Mouse (Mus musculus) forelimb bud, embryonic 11.5 days (tissue): Measurements from ENCODE around the gene Nme7.

Experiments
- DNase-seq: peaks from one replicate; pipeline ENCODE4 v3.0.0-alpha.2; 2012; ENCODE audit warnings: low read depth, low spot score

The Nme7 gene

DNA sequence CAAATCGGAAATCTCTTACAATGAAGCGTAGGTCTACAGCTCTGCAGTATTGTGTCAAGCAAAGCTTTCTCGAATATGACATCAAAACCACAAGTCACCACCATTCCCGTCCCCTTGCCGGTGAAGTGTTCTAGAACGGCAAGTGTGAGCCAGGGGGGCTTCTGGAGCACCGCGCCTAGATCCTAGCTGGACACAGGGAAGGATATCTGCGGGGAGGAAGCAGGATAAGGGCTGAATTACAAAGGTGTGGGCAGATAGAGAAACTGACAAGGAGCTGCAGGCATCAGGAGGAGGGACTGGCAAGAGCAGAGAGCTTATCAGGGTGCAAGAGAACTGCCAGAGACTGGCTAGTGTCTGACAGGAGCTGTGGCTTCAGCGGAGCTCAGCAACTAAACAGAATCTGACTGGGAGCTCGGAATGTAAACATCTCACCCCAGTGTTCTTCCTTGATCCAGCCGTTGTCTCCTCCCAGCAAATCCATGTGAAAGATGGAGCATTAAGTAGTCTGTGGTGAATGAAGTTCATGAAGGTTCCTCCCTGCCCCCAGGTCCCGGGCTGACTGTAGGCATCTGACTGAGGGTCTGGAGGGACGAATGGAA lies 15.7 kb downstream of the Nme7 start:
- no peak for DNase-seq

DNA sequence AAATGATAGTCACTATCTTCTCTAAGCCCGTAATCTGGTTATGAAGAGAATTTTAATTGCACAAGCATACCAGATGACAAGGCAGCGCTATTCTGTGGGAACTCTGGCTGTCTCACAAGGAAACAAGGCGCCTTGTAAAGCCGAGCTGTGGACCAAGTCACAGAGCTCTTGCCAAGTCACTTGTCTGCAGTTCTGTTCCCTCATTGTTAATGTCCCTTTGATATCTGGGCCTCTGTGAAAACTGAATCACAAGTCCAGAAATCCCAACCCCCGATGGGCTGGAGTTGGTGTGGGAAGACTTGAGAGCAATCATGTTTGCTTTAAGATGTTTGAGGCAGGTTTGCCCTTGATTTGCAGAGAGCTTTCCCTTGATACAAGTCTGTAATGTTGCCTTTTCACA lies 16.8 kb downstream of the Nme7 start:
- no peak for DNase-seq

DNA sequence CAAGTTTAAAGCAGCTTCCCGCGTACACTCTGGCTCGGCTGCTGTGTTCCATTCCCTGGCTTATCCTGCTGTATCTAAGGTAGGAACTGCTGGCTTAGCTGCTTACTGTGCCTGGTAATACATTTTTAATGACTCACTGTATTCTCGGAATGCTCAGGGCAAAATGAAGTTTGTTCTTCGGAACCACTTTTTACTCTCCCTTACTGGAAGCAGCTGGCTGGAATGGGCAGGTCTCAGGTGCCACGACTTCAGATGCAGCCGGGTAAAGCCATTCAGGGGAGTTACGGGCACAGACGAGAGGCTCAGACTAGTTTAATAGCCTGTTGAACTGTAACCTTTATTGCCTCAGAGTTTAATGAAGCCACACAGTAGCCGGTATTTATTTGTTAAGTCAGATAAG lies 17.5 kb downstream of the Nme7 start:
- DNase-seq: peak; percentile 31

DNA sequence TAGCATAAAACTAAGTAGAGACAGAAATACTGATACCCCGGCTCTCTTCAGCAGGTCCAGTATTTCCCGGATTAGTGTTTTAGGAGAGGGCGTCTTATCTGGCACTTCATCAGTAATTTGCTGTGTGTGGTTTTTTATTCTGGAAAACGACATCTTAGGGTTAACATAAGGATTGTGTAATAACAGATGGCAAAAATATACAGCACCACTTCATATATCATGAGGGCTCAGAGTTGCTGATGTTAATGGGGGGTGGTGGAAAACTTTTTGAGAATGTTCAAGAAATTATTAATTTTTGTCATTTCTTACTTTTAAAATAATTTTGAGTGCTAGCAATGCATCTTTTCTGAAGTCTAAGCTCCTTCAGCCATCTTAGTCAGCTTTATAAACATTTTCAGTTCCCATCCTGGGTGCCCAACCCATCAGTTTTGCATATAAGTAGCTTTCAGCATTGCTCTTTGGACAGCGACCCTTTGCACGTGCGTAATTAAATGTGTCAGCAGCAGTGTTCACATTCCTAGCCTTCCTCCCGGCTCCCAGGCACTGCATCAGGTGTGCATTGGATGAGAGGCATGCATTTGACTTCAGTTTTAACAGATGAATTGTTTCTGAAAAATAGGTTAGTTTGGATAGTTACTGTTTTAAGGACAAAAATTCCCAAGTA lies 19.2 kb downstream of the Nme7 start:
- DNase-seq: no peak

DNA sequence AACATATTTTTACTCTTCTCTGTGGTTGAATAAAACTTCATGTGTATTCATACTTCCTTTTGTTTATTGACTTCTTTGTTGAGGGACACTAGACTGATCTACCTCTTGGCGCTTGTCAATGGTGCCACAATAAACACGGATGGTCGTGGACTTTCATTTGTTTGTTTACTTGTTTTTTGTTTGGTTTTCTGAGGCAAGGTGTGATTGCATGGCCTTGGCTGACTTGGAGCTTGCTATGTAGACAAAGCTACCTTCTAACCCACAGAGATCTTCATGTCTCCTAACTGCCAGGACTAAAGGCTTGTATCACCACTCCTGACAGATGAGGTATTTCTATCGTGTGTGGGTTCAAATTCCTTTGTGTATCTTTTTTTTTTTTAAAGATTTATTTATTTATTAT lies 20.3 kb downstream of the Nme7 start:
- no peak for DNase-seq

DNA sequence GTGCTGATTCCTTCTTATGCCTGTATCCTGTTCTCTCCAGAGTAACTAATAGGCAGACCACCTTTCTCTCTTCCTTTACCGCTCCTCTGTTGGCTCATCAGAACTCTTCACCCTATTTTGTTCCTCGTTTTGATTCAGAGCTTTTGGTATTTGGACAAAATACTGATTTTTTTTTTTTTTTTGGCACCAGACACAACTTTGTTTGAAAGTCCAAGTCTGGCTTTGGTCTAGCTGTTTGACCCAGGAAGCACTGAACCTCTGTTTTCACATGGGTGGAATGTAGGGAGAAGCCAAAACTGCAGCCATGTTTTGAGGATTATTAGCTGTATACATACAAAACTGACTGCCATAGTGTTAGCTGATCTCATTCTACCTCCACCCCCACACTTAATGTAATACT lies 21.0 kb downstream of the Nme7 start:
- no peak for DNase-seq

DNA sequence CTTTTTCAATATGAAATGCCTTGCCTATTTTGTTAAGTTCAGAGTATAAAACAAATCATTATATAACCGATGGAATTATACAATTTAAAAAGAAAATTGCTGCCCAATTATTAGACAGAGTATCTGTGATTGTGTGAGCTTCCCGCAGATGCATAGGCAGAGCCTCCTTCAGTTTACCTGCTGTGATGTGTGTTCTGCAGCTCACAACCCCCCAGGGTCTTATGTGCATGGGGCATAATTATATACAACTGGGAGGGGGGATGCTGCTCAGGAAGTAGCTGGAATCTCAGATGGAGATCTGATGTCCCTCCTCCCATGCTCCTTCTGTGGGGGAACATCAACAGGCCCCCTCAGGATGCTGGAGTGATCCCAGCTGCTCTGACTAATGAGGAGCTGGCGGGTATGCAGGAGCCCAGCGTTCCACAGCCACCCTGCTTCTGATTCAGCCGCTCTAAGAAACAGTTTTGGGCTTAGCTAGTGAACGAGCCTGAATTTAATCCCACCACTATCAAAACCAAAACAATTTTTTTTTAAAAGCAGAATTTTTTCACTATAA lies 22.8 kb downstream of the Nme7 start:
- DNase-seq: no peak

DNA sequence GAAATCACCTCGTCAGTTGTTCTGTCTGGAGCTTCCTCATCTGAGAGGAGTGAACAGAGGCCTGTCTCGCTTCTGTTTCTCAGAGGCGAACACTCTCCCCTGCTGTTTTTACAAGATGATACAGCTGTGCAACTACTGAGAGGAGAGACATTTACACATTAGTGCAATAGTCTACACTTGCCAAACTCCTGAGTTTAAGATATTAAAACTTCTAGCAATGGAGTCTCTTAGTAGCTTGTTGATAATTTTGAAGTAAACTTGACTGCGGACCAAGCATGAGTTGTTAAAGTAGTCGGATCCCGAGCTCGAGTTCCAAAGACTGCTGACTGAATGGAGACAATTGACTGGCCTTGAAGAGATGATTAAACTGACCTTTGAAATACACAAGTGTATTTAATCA lies 23.8 kb downstream of the Nme7 start:
- DNase-seq: no peak

DNA sequence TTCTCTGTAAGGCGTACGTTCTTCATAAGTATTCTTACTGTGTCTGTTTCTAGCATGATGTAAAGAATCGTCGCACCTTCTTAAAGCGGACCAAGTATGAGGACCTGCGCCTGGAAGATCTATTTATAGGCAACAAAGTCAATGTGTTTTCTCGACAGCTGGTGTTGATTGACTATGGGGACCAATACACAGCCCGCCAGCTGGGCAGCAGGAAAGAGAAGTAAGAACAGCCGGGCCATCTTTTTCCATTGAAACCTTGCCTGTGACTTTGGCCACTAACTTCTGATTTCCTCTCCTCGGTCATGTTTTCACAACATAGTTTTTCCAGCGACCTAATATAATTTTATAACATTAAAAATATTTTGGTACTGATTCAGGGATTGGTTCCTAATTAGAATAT lies 28.6 kb downstream of the Nme7 start:
- DNase-seq: no peak

DNA sequence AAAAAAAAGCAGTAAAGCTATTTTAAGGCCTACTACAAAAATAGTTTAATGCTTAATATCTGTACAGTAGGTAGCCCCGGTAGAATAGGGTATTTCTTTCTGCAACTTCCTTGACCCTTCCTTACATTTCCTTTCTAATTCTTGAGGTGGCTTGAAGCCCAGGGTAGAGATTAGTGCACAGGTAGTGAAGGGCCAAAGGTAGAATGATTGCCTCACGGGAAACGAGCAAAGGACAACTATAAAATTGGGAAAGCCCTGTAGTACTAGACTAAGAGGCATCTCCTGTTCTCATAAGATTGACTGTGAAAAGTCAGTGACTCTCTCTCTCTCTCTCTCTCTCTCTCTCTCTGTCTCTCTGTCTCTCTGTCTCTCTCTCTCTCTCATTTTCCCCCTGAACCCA lies 31.5 kb downstream of the Nme7 start:
- no peak for DNase-seq

DNA sequence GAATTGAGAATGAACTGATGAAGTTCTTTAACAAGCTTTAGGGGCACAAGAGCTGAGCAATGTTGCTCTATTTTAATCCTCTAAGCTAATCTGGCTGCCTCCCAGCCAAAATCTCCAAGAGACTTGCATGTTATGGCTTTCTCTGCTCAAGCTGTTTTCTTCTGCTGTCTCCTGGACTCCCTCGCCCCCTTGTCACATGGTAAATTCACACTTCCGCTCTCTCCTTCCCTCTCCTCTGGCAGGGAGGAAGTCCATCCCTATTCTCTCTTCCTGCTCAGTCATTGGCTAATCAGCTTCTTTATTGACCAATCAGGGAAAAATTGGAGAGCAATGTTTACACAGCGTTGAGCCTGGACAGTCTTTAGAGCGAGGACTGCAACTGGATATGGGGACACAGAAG lies 31.9 kb downstream of the Nme7 start:
- DNase-seq: no peak

DNA sequence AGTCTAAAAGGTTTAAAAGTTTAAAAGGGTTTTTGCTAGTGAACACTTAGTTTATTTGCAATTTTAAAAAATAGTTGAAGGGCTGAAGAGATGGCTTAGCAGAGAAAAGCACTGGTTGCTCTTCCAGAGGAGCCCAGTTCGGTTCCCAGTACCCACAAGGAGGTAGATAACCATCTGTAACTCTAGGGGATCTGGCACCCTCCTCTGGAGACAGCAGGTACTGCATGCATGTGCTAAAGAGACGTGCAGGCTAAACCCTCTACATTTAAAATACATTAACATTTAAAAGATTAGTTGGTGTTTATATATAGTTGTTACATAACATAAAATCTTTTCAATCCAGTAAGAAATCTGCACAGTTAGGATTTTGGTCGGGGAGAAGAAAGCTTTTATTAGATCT lies 38.2 kb downstream of the Nme7 start:
- no peak for DNase-seq

DNA sequence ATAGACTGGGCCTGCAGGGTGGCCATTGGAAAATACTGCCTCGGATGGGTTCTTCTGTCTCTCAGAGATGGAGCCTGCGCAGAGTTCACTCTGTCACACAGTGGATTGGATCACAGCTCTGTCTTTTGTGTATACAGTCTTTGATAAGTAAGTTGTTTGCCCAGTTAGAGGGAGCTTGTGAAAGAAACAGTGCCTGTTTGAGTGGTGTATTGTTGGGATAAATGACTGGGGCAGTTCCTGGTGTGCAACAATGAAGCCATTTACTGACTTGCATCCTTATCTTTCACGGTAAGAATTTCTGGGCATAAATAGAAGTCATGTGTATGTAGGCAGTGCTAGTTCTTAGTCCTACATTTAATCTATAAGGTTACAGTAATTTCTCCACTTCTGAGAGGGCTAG lies 49.5 kb downstream of the Nme7 start:
- DNase-seq: no peak

DNA sequence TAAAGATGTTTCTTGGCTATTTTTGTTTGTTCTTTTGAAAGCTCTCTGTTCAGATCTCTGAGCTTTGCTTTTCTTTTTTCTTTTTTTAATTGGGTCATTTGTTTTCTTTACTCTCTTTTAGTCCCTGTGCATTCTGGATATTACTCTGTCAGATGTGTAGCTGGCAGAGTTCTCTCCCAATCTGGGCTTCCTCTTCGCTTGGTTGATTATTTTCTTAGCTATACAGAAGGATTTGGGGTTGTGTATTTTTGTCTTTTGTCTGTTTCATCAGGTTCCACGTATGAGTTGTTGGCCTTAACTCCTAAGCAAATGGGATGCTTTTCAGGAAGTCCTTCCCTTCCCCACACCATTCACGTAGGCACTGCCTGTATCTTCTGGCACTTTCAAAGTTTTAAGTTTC lies 54.1 kb downstream of the Nme7 start:
- no peak for DNase-seq

DNA sequence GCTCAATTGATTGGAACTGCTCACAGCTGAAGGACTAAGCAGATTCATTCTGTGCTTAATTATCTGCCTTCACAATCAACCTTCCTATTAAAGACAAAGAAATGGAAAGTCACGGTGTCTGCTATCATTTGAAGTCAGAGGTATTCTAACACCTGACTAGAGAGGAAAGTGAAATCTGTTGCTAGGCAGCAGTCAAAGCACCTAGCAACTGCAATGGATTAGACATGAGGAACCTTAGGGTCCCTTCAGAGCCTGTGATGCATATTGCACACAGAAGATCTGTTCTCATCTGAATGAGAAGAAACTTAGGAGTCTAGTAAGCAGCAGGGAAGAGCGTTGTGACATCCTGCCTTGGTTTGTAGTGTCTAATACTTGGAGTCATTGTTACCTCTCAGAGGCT lies 58.1 kb downstream of the Nme7 start:
- DNase-seq: no peak

DNA sequence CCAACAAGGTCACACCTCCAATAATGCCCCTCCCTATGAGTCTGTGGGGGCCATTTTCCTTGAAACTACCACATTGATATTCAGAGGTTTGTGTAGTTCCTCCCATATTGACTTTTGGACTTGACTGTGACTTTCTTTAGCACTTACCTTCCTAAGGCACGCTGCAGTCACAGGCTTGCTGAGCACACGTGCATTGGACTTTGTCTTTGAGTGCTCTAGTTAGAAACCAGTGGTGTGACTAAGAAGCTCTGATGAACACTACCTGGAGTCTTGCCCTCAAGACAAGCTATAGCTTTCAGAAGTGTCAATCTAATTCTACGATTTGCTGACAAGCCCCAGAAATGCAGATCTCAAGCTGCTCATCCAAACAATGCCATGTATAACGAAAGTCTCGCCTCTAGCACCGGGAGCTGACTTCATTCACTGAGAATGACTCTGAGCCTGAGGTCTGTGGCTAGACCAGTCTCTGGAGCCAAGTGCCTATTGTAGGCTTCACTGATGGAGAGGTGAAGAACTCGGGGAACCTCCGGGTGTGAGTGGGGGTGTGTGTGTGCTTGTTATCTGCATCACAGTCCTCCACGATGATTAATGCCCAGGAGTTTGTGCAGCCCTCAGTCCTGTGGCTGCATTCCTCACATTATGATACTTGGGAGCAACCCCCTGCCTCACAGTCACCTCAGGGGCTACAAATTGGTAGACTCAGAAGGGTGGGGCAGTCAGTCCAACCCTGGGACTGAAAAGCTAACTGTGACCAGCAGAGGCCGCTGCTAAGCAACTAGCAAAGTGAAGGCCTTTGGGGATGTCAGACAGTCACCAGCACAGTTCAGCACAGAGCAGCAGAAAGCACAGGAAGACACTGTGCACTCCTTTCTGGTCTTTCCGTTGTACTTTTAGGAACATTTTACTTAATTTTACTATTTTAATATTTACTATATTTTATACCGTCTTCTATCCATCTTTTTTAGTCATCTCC lies 62.5 kb downstream of the Nme7 start:
- DNase-seq: peak; percentile 41

DNA sequence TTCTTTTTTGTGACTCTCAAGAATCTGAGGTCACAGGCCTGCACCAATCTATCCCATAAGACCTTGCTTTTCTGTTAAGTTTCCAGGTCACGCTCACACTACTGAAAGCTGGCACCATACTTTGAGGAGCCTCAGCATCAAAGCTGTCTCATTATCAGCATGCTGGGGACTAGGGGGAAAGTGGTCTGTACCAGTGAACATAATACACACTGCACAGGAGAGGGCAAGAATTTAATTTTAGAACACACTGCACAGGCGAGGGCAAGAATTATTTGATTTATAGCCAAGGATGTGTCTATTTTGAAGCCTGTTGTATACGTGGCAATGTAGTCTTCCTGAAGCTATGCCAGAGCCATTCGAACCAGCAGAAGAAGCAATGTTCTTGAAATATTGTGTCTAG lies 64.2 kb downstream of the Nme7 start:
- DNase-seq: no peak

DNA sequence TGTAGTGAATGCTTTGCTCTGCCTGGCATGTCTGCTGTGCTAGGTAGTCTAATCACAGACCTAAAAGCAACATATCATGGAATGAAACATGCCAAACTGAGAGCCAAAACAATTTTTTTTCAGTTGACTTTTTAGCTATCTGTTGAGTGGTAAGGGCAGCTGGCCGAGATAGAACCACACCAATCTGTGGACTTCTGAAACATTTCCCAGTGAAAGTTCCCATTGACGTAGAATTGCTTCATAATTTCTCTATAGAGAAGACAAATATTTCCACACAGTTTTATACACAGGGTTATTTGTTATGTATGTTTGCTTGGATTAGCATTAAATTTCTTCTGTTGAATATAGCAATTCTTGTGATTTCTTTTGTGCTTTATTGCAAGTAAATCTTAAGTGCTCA lies 65.9 kb downstream of the Nme7 start:
- no peak for DNase-seq

DNA sequence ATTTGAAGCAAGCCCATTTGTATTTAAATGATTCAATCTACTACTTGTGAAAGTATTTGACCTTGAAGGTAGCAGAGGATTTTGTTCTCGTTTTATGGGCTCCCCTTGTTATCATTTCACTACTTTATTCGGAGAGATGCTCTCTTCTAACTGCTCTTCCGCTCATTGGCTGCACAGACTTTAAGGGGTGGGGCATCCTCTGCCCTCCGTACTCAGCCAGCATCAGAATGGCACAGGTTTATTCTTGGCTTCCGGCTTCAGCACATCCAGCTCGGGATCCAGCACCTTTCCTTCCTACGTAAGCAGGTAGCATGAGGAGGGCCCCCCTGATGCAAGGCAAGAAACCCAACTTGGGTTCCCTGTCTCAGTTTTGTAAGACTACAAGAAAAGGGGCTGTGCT lies 69.1 kb downstream of the Nme7 start:
- no peak for DNase-seq

DNA sequence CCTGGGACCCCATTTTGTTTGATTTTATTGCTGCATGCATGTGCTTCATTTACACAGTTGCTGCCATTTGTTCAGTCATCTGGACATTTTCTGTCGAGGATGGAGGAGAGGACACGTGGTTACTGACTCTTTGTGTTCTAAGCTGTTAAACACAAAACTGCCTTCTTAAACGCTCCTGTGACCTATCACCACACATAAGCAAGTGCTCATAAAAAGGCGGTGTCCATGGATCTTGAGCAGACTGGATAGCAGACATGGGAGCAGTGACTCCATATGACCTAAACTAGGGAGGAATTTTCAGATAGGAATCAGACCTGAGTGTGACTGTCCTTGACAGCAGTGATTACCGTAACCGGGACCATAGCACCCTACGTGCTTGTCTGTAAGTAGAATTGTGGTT lies 70.1 kb downstream of the Nme7 start:
- DNase-seq: no peak

DNA sequence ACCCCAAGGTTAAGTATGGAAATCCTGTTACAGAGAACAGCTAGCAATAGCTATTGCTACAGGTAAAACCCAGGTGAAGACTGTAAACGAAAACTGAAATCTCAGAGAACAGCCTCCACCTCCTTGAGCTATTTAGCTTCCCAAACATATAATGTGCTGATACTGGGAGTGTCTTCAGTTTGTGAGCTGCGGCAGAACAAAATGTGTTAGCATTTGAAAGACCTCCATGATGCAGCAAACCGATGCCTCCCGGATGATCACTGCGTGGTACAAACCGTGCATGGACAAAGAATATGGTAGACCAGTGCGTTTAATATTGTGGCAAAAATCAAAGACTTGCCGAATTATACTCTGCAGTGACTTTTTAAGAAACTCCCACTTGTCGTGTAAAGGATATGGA lies 71.7 kb downstream of the Nme7 start:
- no peak for DNase-seq

DNA sequence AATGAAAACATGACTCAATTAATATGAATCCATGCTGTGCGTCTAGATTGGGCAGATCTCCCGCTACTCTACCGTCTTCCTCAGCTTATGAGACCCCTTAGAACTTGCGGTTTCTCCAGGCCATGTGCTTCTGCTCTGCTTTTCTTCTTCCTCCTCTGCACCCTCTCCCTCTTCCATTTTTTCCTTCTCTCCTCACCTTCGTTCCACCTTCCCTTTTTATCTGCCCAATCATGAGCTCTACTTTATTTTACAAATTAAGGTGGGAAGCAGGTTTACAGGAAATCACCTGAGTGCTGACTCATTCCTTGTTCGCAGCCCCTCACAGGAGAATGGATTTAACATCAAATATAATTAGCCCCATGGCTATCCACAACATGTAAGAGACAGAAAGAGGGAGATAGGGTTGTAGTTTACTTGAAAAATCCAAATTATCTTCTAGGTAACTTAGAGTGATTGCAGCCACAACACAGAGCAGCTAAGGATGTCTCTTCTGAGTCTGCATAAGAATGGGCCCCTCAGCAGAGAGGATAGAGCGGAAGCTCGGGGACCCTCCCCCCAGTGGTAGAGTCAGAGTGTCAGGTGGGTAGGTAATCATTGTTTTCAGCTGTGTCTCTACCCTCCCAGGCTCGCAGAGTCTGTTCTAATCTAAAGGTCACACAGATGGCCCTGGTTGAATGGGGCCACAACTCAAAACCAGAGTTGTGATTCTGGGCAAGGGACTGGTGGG lies 73.0 kb downstream of the Nme7 start:
- DNase-seq: no peak
